Mouse (Mus musculus) left cerebral cortex, postnatal 14 days (tissue): Measurements from ENCODE around the gene Rnf223. TPM values are rescaled to one million over a fixed set of nuclear protein-coding genes. Genes with fewer than 3 reads are reported as not detected.

Source experiments
- DNase-seq, 2 experiments: peaks; one replicate each; pipeline ENCODE4 v3.0.0; 2021 to 2022; ENCODE audit warnings: low spot score in 2 of 2, mixed read lengths in 1 of 2
- intact Hi-C: fragments of 180-260 bp; cut with DNase I; formaldehyde crosslinking; loops from one replicate; pipeline ENCODE4 v1.15.1; 2025
- long read RNA-seq, 2 experiments: library from polyadenylated mRNA; stranded (forward); transcript quantifications; one replicate each; pipeline ENCODE4 v2.0.0; 2021
- total RNA-seq, 2 experiments: library from RNA; stranded (reverse); gene quantifications; 2 replicates each; pipeline ENCODE4 v1.2.3; 2021

Gene Rnf223
- total RNA-seq: under 1 TPM; 0.31 to 0.66 TPM
- long read RNA-seq, experiment 1: 0 reads
- long read RNA-seq, experiment 2: 0 reads

GRCm38 (mm10) chr4:156130436-156130835 lies at the start of gene Rnf223:
TSS of gene Rnf223 (plus strand) at chr4:156130513.
- intact Hi-C loops: loop anchor here (5.0 kb wide), 1 partner anchor 37 kb away; no protein-coding TSS in a partner anchor

GRCm38 (mm10) chr4:156082621-156083234 lies 47.6 kb upstream of the Rnf223 start:
- no peak for DNase-seq
- intact Hi-C loops: no loop called here

More at GRCm38 (mm10) chr4:156130436-156130835, at the start of gene Rnf223:
- DNase-seq: no peak

GRCm38 (mm10) chr4:156083348-156083747 lies 47.0 kb upstream of the Rnf223 start:
- intact Hi-C loops: no loop called here
- DNase-seq: no peak

GRCm38 (mm10) chr4:156084096-156084879 lies 46.0 kb upstream of the Rnf223 start:
- intact Hi-C loops: no loop called here
- DNase-seq: no peak

- DNase-seq: no peak
- intact Hi-C loops: no loop called here
These were observed 45.1 kb upstream of the Rnf223 start for GRCm38 (mm10) chr4:156085256-156085655.

- no peak for DNase-seq
- intact Hi-C loops: no loop called here
These were observed 42.8 kb upstream of the Rnf223 start for GRCm38 (mm10) chr4:156087398-156088087.

GRCm38 (mm10) chr4:156091236-156091635 lies 39.1 kb upstream of the Rnf223 start:
- intact Hi-C loops: no loop called here
- DNase-seq: no peak

GRCm38 (mm10) chr4:156092765-156093164 lies 37.5 kb upstream of the Rnf223 start:
- intact Hi-C loops: no loop called here
- no peak for DNase-seq

- intact Hi-C loops: no loop called here
These were observed 36.6 kb upstream of the Rnf223 start for GRCm38 (mm10) chr4:156093758-156094157.

GRCm38 (mm10) chr4:156096191-156096590 lies 34.1 kb upstream of the Rnf223 start:
- no peak for DNase-seq
- intact Hi-C loops: no loop called here

More at GRCm38 (mm10) chr4:156093758-156094157, 36.6 kb upstream of the Rnf223 start:
- DNase-seq: no peak

- intact Hi-C loops: no loop called here
- DNase-seq: no peak
These were observed 32.4 kb upstream of the Rnf223 start for GRCm38 (mm10) chr4:156097770-156098366.

- intact Hi-C loops: no loop called here
These were observed 30.9 kb upstream of the Rnf223 start for GRCm38 (mm10) chr4:156099427-156099826.

GRCm38 (mm10) chr4:156100501-156100900 lies 29.8 kb upstream of the Rnf223 start:
- intact Hi-C loops: no loop called here
- no peak for DNase-seq

More at GRCm38 (mm10) chr4:156099427-156099826, 30.9 kb upstream of the Rnf223 start:
- no peak for DNase-seq

- DNase-seq: no peak
- intact Hi-C loops: no loop called here
These were observed 28.8 kb upstream of the Rnf223 start for GRCm38 (mm10) chr4:156101481-156101903.

GRCm38 (mm10) chr4:156103342-156103741 lies 27.0 kb upstream of the Rnf223 start:
- intact Hi-C loops: no loop called here
- no peak for DNase-seq

GRCm38 (mm10) chr4:156108606-156109546 lies 21.4 kb upstream of the Rnf223 start:
- intact Hi-C loops: loop anchor here (5.0 kb wide), 2 partner anchors 77 to 152 kb away; no protein-coding TSS in a partner anchor
- peak; percentile 20 to 25 for DNase-seq

GRCm38 (mm10) chr4:156109570-156110331 lies 20.6 kb upstream of the Rnf223 start, which contains the start of gene 9430015G10Rik:
TSS of gene 9430015G10Rik (plus strand) at chr4:156109982.
- peak; percentile 98 to 99 for DNase-seq
- intact Hi-C loops: loop anchor here (5.0 kb wide), 2 partner anchors 77 to 152 kb away; no protein-coding TSS in a partner anchor

- intact Hi-C loops: no loop called here
- no peak for DNase-seq
These were observed 6.2 kb upstream of the Rnf223 start for GRCm38 (mm10) chr4:156124077-156124476.
